Mouse (Mus musculus) thymus, adult 2 months (tissue): Measurements from ENCODE around the gene Map3k20.

Source experiments
- CTCF ChIP-seq: fragments of 200-500 bp; IDR thresholded peaks from 2 replicates; pipeline ENCODE4 v1.5.1; 2012; ENCODE audit warnings: mild to moderate bottlenecking, control low read depth, low read length, moderate library complexity, borderline replicate concordance; ENCODE audit not compliant: control insufficient read depth, poor library complexity, insufficient read depth; ENCODE audit errors: extremely low read depth
- POLR2A ChIP-seq: fragments of 200-500 bp; IDR thresholded peaks from 2 replicates; pipeline ENCODE4 v1.6.1; 2012; ENCODE audit warnings: mild to moderate bottlenecking, low read length, control low read depth, moderate library complexity; ENCODE audit not compliant: control insufficient read depth, poor library complexity, insufficient read depth; ENCODE audit errors: extremely low read depth

- no peak for TF ChIP-seq POLR2A
- no peak for TF ChIP-seq CTCF
Observed at GRCm38 (mm10) chr2:72351329-72351728, 65.9 kb downstream of the Map3k20 start.
